Mouse (Mus musculus) kidney, postnatal 0 days (tissue): Measurements from ENCODE around the gene Tarbp2. TPM values are rescaled to one million over a fixed set of nuclear protein-coding genes. Genes with fewer than 3 reads are reported as not detected.

Experiments
- ATAC-seq: fragments of 200-750 bp; cut with Nextera tagmentation; replicated peaks from 2 replicates; pipeline ENCODE4 v1.8.0; 2017; ENCODE audit warnings: low read depth, moderate number of reproducible peaks, moderate TSS enrichment, moderate library complexity; ENCODE audit not compliant: low FRiP score
- DNase-seq: peaks from one replicate; pipeline ENCODE4 v3.0.0-alpha.2; 2016; ENCODE audit warnings: low spot score
- H3K27ac ChIP-seq: fragments of 300-500 bp; sonication (generic); 2 replicates; pipeline ENCODE4 v1.5.1; 2014; ENCODE audit warnings: mild to moderate bottlenecking
- H3K27me3 ChIP-seq: fragments of 300-500 bp; sonication (generic); 2 replicates; pipeline ENCODE4 v1.6.1; 2014; ENCODE audit warnings: low read length, mixed read lengths; ENCODE audit not compliant: insufficient read depth
- H3K36me3 ChIP-seq: fragments of 300-500 bp; sonication (generic); 2 replicates; pipeline ENCODE4 v1.6.1; 2014; ENCODE audit warnings: low read length, mixed read lengths; ENCODE audit not compliant: insufficient read depth
- H3K4me1 ChIP-seq: fragments of 300-500 bp; sonication (generic); replicated peaks from 2 replicates; pipeline ENCODE4 v1.6.1; 2014; ENCODE audit warnings: antibody characterized with exemption, low read length, mixed read lengths; ENCODE audit not compliant: insufficient read depth
- H3K4me2 ChIP-seq: fragments of 300-500 bp; sonication (generic); 2 replicates; pipeline ENCODE4 v1.6.1; 2014; ENCODE audit warnings: mild to moderate bottlenecking, low read length, moderate library complexity, mixed read lengths
- H3K4me3 ChIP-seq: fragments of 300-500 bp; sonication (generic); replicated peaks from 2 replicates; pipeline ENCODE4 v1.5.1; 2014; ENCODE audit warnings: low read depth, low read length
- H3K9ac ChIP-seq: fragments of 300-500 bp; sonication (generic); 2 replicates; pipeline ENCODE4 v1.6.1; 2014; ENCODE audit warnings: low read depth, low read length
- H3K9me3 ChIP-seq: fragments of 300-500 bp; sonication (generic); replicated peaks from 2 replicates; pipeline ENCODE4 v1.6.1; 2016; ENCODE audit warnings: low read length, inconsistent platforms, mixed read lengths
- CTCF ChIP-seq: IDR thresholded peaks from 2 replicates; pipeline ENCODE4 v1.5.1; 2016; ENCODE audit warnings: antibody characterized with exemption, low read depth, mild to moderate bottlenecking, moderate library complexity
- whole genome bisulfite sequencing: fragments of 180-500 bp; shearing (Covaris S2); extraction: QIAGEN DNeasy Blood & Tissue Kit; methylation state at CpG from one replicate; pipeline ENCODE4 v1.1.7; 2014; 5-methylcytosine and 5-hydroxymethylcytosine counted together
- polyA plus RNA-seq: library from polyadenylated mRNA; unstranded; fragments of >200 nt; fragmentation: Nextera tagmentation; extraction: Ambion mirVana; gene quantifications from 2 replicates; pipeline ENCODE4 v1.2.1, GENCODE M21; 2015

Tarbp2 gene
- polyA plus RNA-seq, 1 experiment from 2014 or later: 57.2 TPM

- H3K36me3 ChIP-seq: peaks cover 9% of the 10 kb centered on the region
- peak overlapping the region; percentile 84 for H3K4me2 ChIP-seq
- peaks cover 14% of the 10 kb centered on the region for H3K4me1 ChIP-seq
- H3K27ac ChIP-seq: peak overlapping the region; percentile 97
- peak overlapping the region; percentile 71 for H3K9ac ChIP-seq
- peak overlapping the region; percentile 67 for H3K4me3 ChIP-seq
- ATAC-seq (no peak), DNase-seq (no peak)
- no peaks in the 10 kb centered on the region for H3K27me3 ChIP-seq
- H3K9me3 ChIP-seq: no peaks in the 10 kb centered on the region
- TF ChIP-seq CTCF: no peak
- whole genome bisulfite sequencing: 55% methylated on average over 16 of the region's 17 CpGs
Observed at GRCm38 (mm10) chr15:102519211-102520141, 1.5 kb downstream of the Tarbp2 start.

GRCm38 (mm10) chr15:102520416-102520815 lies 2.4 kb downstream of the Tarbp2 start:
- Histone ChIP-seq H3K4me1 (peaks cover 14% of the 10 kb centered on the region), H3K4me3 (no peak overlapping the region), H3K9ac (peak overlapping the region; percentile 6; the same call in 1 of the 2 replicates), H3K27me3 (no peaks in the 10 kb centered on the region), H3K27ac (no peak overlapping the region), H3K4me2 (no peak overlapping the region), H3K36me3 (peaks cover 9% of the 10 kb centered on the region), H3K9me3 (no peaks in the 10 kb centered on the region)
- TF ChIP-seq CTCF: no peak
- 79% methylated on average over 4 of the region's 4 CpGs for WGBS
- no peak for ATAC-seq
- no peak for DNase-seq

- peaks cover 4% of the 10 kb centered on the region; the same call in 1 of the 2 replicates for H3K4me1 ChIP-seq
- WGBS: 72% methylated on average over 4 of the region's 4 CpGs
- no peaks in the 10 kb centered on the region for H3K27me3 ChIP-seq
- peaks cover 9% of the 10 kb centered on the region for H3K36me3 ChIP-seq
- H3K27ac ChIP-seq: no peak overlapping the region
- no peak overlapping the region for H3K9ac ChIP-seq
- H3K4me2 ChIP-seq: no peak overlapping the region
- TF ChIP-seq CTCF: no peak
- DNase-seq: no peak
- ATAC-seq: no peak
- H3K9me3 ChIP-seq: no peaks in the 10 kb centered on the region
- no peak overlapping the region for H3K4me3 ChIP-seq
Observed at GRCm38 (mm10) chr15:102521480-102521879, 3.5 kb downstream of the Tarbp2 start.

- WGBS: 3% methylated on average over 3 of the region's 3 CpGs
- no peak within 1 kb of the TSS for H3K4me2 ChIP-seq
- peaks cover 28% of the 10 kb centered on the region for H3K36me3 ChIP-seq
- no peak within 1 kb of the TSS for H3K9ac ChIP-seq
- no peaks in the 10 kb centered on the region for H3K27me3 ChIP-seq
- DNase-seq (peak; percentile 93), ATAC-seq (no peak)
- peak; percentile 97 for TF ChIP-seq CTCF
- no peak within 1 kb of the TSS for H3K4me3 ChIP-seq
- H3K27ac ChIP-seq: no peak within 1 kb of the TSS
- no peaks in the 10 kb centered on the region for H3K4me1 ChIP-seq
- H3K9me3 ChIP-seq: no peaks in the 10 kb centered on the region
Observed at GRCm38 (mm10) chr15:102524892-102525485, 7.0 kb downstream of the Tarbp2 start, which contains the start of gene Npff. Npff (minus strand) TSS chr15:102524942.

GRCm38 (mm10) chr15:102526111-102527002 lies 8.4 kb downstream of the Tarbp2 start:
- TF ChIP-seq CTCF: no peak
- no peak for DNase-seq
- Histone ChIP-seq H3K27me3 (no peaks in the 10 kb centered on the region), H3K27ac (no peak overlapping the region), H3K4me2 (no peak overlapping the region), H3K9me3 (no peaks in the 10 kb centered on the region), H3K36me3 (peaks cover 38% of the 10 kb centered on the region), H3K4me3 (no peak overlapping the region), H3K9ac (no peak overlapping the region), H3K4me1 (no peaks in the 10 kb centered on the region)
- WGBS: 62% methylated on average over 6 of the region's 6 CpGs
- ATAC-seq: no peak

GRCm38 (mm10) chr15:102527936-102528335 lies 9.9 kb downstream of the Tarbp2 start:
- Histone ChIP-seq H3K9me3 (no peaks in the 10 kb centered on the region), H3K36me3 (peaks cover 42% of the 10 kb centered on the region), H3K4me3 (no peak overlapping the region), H3K9ac (no peak overlapping the region), H3K27me3 (no peaks in the 10 kb centered on the region), H3K4me1 (no peaks in the 10 kb centered on the region), H3K27ac (no peak overlapping the region), H3K4me2 (no peak overlapping the region)
- 78% methylated on average over 3 of the region's 3 CpGs for WGBS
- peak; percentile 52 for TF ChIP-seq CTCF
- no peak for ATAC-seq
- DNase-seq: no peak
